Mouse (Mus musculus) MEL (cell line): ENCODE results near the gene Tshz2. TPM values are rescaled to one million over a fixed set of nuclear protein-coding genes. Genes with fewer than 3 reads are reported as not detected.

Experiments used
- DNase-seq: peaks from one replicate; pipeline ENCODE4 v3.0.0; 2011; ENCODE audit warnings: low read depth, low spot score
- H3K27ac ChIP-seq: 2 replicates; pipeline ENCODE4 v1.5.1; 2012; ENCODE audit warnings: low read depth, mild to moderate bottlenecking, control low read depth, low read length, moderate library complexity; ENCODE audit not compliant: control insufficient read depth
- H3K27me3 ChIP-seq, 2 experiments: fragments of 150-350 bp in 1 of 2; sonication (generic) in 1 of 2; 2 replicates each; pipeline ENCODE4 v1.6.1; 2012; ENCODE audit warnings: low read length in 2 of 2, mild to moderate bottlenecking in 2 of 2, improper control_type of control experiment in 1 of 2, moderate library complexity in 1 of 2; ENCODE audit not compliant: insufficient read depth in 2 of 2, control insufficient read depth in 1 of 2
- H3K36me3 ChIP-seq, 2 experiments: 2 replicates each; pipeline ENCODE4 v1.6.1; 2012 to 2014; ENCODE audit warnings: low read length in 2 of 2, improper control_type of control experiment in 1 of 2, inconsistent platforms in 1 of 2, mild to moderate bottlenecking in 1 of 2; ENCODE audit not compliant: insufficient read depth in 2 of 2, control insufficient read depth in 1 of 2
- H3K4me1 ChIP-seq, 2 experiments: fragments of 150-350 bp in 1 of 2; sonication (generic) in 1 of 2; 2 replicates each; pipeline ENCODE4 v1.6.1; 2012; ENCODE audit warnings: low read length in 2 of 2, improper control_type of control experiment in 1 of 2, mild to moderate bottlenecking in 1 of 2; ENCODE audit not compliant: insufficient read depth in 2 of 2, control insufficient read depth in 1 of 2
- H3K4me3 ChIP-seq, 2 experiments: fragments of 150-350 bp in 1 of 2; sonication (generic) in 1 of 2; 2 replicates each; pipeline ENCODE4 v1.5.1; 2012; ENCODE audit warnings: low read depth in 2 of 2, low read length in 2 of 2, mild to moderate bottlenecking in 2 of 2, moderate library complexity in 2 of 2, control low read depth in 1 of 2, improper control_type of control experiment in 1 of 2; ENCODE audit not compliant: control insufficient read depth in 1 of 2, insufficient read depth in 1 of 2
- H3K79me2 ChIP-seq: 2 replicates; pipeline ENCODE4 v1.6.1; 2012; ENCODE audit warnings: mild to moderate bottlenecking, low read length, moderate library complexity; ENCODE audit not compliant: control insufficient read depth, poor library complexity, insufficient read depth
- H3K9ac ChIP-seq: 2 replicates; pipeline ENCODE4 v1.6.1; 2012; ENCODE audit warnings: low read depth, mild to moderate bottlenecking, control low read depth, low read length, moderate library complexity; ENCODE audit not compliant: control insufficient read depth, poor library complexity, severe bottlenecking
- H3K9me3 ChIP-seq: fragments of 150-350 bp; sonication (generic); replicated peaks from 2 replicates; pipeline ENCODE4 v1.6.1; 2012; ENCODE audit warnings: mild to moderate bottlenecking, low read length, improper control_type of control experiment, moderate library complexity; ENCODE audit not compliant: insufficient read depth
- BHLHE40 ChIP-seq: IDR thresholded peaks from 2 replicates; pipeline ENCODE4 v1.6.1; 2012; ENCODE audit warnings: low read depth, mild to moderate bottlenecking, inconsistent platforms, low read length, improper control_type of control experiment, borderline replicate concordance
- CHD2 ChIP-seq: IDR thresholded peaks from 2 replicates; pipeline ENCODE4 v1.6.1; 2011; ENCODE audit warnings: low read length, improper control_type of control experiment
- ETS1 ChIP-seq: IDR thresholded peaks from 2 replicates; pipeline ENCODE4 v1.6.1; 2012; ENCODE audit warnings: low read depth, mild to moderate bottlenecking, inconsistent platforms, low read length, improper control_type of control experiment, moderate library complexity
- GATA1 ChIP-seq: IDR thresholded peaks from 2 replicates; pipeline ENCODE4 v1.6.1; 2011; ENCODE audit warnings: low read depth, low read length, improper control_type of control experiment
- HCFC1 ChIP-seq: IDR thresholded peaks from 2 replicates; pipeline ENCODE4 v1.6.1; 2012; ENCODE audit warnings: low read depth, mild to moderate bottlenecking, inconsistent platforms, low read length, improper control_type of control experiment, moderate library complexity
- MAFK ChIP-seq: IDR thresholded peaks from 2 replicates; pipeline ENCODE4 v1.6.1; 2011; ENCODE audit warnings: low read depth, mild to moderate bottlenecking, low read length, improper control_type of control experiment, borderline replicate concordance
- MXI1 ChIP-seq: IDR thresholded peaks from 2 replicates; pipeline ENCODE4 v1.6.1; 2011; ENCODE audit warnings: mild to moderate bottlenecking, low read depth, low read length, improper control_type of control experiment
- MYB ChIP-seq: IDR thresholded peaks from 2 replicates; pipeline ENCODE4 v1.6.1; 2011; ENCODE audit warnings: mild to moderate bottlenecking, low read depth, low read length, improper control_type of control experiment
- MYC ChIP-seq: IDR thresholded peaks from 2 replicates; pipeline ENCODE4 v1.6.1; 2011; ENCODE audit warnings: low read depth, mild to moderate bottlenecking, low read length, improper control_type of control experiment, moderate library complexity
- POLR2A ChIP-seq, 2 experiments: IDR thresholded peaks; 2 replicates each; pipeline ENCODE4 v1.6.1; 2011 to 2012; ENCODE audit warnings: low read length in 2 of 2, mild to moderate bottlenecking in 2 of 2, control low read depth in 1 of 2, improper control_type of control experiment in 1 of 2, low read depth in 1 of 2, moderate library complexity in 1 of 2; ENCODE audit not compliant: control insufficient read depth in 1 of 2, insufficient read depth in 1 of 2, poor library complexity in 1 of 2
- RAD21 ChIP-seq: IDR thresholded peaks from 2 replicates; pipeline ENCODE4 v1.6.1; 2011; ENCODE audit warnings: mild to moderate bottlenecking, low read depth, low read length, improper control_type of control experiment
- UBTF ChIP-seq: IDR thresholded peaks from 2 replicates; pipeline ENCODE4 v1.6.1; 2012; ENCODE audit warnings: low read depth, mild to moderate bottlenecking, inconsistent platforms, low read length, improper control_type of control experiment, moderate library complexity, borderline replicate concordance; ENCODE audit not compliant: insufficient read depth
- USF1 ChIP-seq: IDR thresholded peaks from 2 replicates; pipeline ENCODE4 v1.6.1; 2014; ENCODE audit warnings: low read depth, mild to moderate bottlenecking, inconsistent platforms, low read length, improper control_type of control experiment, moderate library complexity
- ZC3H11A ChIP-seq: IDR thresholded peaks from 2 replicates; pipeline ENCODE4 v1.6.1; 2012; ENCODE audit warnings: low read depth, mild to moderate bottlenecking, inconsistent platforms, low read length, improper control_type of control experiment
- ZKSCAN1 ChIP-seq: IDR thresholded peaks from 2 replicates; pipeline ENCODE4 v1.6.1; 2012; ENCODE audit warnings: low read depth, mild to moderate bottlenecking, inconsistent platforms, low read length, improper control_type of control experiment, moderate library complexity
- ZMIZ1 ChIP-seq: IDR thresholded peaks from 2 replicates; pipeline ENCODE4 v1.6.1; 2012; ENCODE audit warnings: low read depth, mild to moderate bottlenecking, inconsistent platforms, low read length, improper control_type of control experiment, moderate library complexity
- polyA plus RNA-seq, 2 experiments: library from polyadenylated mRNA; stranded (reverse) in 1 of 2; unstranded in 1 of 2; fragments of >175 nt in 1 of 2; fragments of >200 nt in 1 of 2; gene quantifications; 2 replicates each; pipeline versions ENCODE4 v1.2.1 to v1.2.4; 2012; ENCODE audit warnings: low replicate concordance in 2 of 2, low read depth in 1 of 2; ENCODE audit not compliant: insufficient read length in 2 of 2, insufficient read depth in 1 of 2, missing spikeins in 1 of 2
- total RNA-seq: library from RNA; depleted of rRNA; stranded (reverse); fragments of 300-350 nt; gene quantifications from 2 replicates; pipeline ENCODE4 v1.2.3, GENCODE M21; 2012

The Tshz2 gene
- total and polyA plus RNA-seq, 3 experiments, result not detected

DNA sequence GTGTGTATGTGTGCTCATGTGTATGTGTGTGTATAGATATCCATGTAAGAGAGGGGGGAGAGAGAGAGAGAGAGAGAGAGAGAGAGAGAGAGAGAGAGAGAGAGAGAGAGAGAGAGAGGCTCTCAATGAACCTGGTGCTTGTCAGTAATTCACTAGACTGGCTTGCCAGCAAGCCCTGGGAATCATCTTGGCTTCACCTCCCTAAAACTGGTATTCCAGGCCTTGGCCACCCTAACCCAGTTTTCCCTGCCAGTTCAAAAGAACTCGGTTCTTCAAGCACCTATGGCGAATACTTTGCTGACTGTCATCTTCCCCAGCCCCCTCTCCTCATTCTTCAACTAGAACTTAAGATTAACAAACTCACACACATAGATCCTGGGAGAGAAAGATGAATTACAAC is 294.6 kb downstream of the Tshz2 start:
- Histone ChIP-seq H3K9me3 (no peaks in the 10 kb centered on the region), H3K9ac (no peak overlapping the region), H3K4me1 (no peaks in the 10 kb centered on the region), H3K36me3 (no peaks in the 10 kb centered on the region), H3K27me3 (no peaks in the 10 kb centered on the region), H3K4me3 (no peak overlapping the region), H3K27ac (no peak overlapping the region), H3K79me2 (no peaks in the 10 kb centered on the region)
- DNase-seq, result no peak
- TF ChIP-seq BHLHE40 (no peak), HCFC1 (no peak), CHD2 (no peak), ZMIZ1 (no peak), MXI1 (no peak), RAD21 (no peak), USF1 (no peak), ZKSCAN1 (no peak), GATA1 (no peak), ZC3H11A (no peak)

DNA sequence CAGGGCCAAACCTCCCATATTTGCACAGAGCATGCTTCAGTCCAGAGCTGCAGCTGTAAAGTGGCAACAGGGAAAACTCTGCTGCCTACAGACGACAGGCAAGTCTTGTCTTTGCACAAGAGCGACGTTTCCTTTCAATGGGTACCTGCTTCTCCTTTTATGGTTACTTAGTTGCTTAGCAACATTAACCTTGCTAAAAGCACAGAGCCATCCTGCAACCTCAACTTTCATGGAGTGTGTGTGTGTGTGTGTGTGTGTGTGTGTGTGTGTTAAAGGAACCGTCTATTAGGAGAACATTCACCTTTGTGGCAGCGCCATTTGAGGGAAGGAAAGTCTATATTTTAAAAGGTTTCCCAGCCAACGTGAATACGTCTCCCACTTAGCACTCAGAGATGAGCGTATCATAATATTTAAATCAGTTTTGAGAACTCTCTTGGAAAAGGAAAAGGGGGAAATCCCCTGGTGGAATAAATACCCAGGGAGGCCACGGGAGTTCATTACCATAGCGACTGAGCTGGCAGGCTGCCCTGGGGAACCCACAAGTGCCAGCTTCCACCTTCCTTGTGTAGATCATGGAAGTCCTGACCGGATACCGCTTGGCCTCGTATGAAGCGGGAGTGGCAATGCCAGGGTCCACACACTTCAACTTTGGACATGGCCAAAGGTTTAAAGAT is 295.8 kb downstream of the Tshz2 start:
- Histone ChIP-seq H3K4me1 (no peaks in the 10 kb centered on the region), H3K79me2 (no peaks in the 10 kb centered on the region), H3K4me3 (no peak overlapping the region), H3K27ac (no peak overlapping the region), H3K27me3 (no peaks in the 10 kb centered on the region), H3K36me3 (no peaks in the 10 kb centered on the region), H3K9me3 (no peaks in the 10 kb centered on the region), H3K9ac (no peak overlapping the region)
- no peak for DNase-seq
- TF ChIP-seq UBTF, result no peak
- no peak for TF ChIP-seq ZKSCAN1
- TF ChIP-seq MAFK, result no peak
- TF ChIP-seq POLR2A (IDR thresholded peaks at IDR 0.05; ENCODE audit: control insufficient read depth in 1 of 2, insufficient read depth in 1 of 2, low read depth in 1 of 2, low read length in 2 of 2, poor library complexity in 1 of 2), result no peak
- no peak for TF ChIP-seq ETS1
- no peak for TF ChIP-seq MYB
- TF ChIP-seq ZC3H11A, result no peak
- no peak for TF ChIP-seq MYC
- no peak for TF ChIP-seq GATA1
